Mouse (Mus musculus) kidney, embryonic 14.5 days (tissue): Measurements from ENCODE around the gene Siglecf. TPM values are rescaled to one million over a fixed set of nuclear protein-coding genes. Genes with fewer than 3 reads are reported as not detected.
"Not testable (repeated sequence)": the region's sequence is repeated elsewhere in the genome, so short reads cannot be mapped to it uniquely, and the experiment has no call there.

Source experiments
- ATAC-seq: fragments of 200-750 bp; cut with Nextera tagmentation; 2 replicates; pipeline ENCODE4 v1.8.0; 2017; ENCODE audit warnings: moderate number of reproducible peaks, mild to moderate bottlenecking, moderate TSS enrichment, moderate library complexity; ENCODE audit not compliant: low FRiP score, low TSS enrichment
- H3K27ac ChIP-seq: fragments of 300-500 bp; sonication (generic); 2 replicates; pipeline ENCODE4 v1.5.1; 2014; ENCODE audit warnings: low read depth, mild to moderate bottlenecking, low read length, moderate library complexity, mixed read lengths
- H3K27me3 ChIP-seq: fragments of 300-500 bp; sonication (generic); 2 replicates; pipeline ENCODE4 v1.6.1; 2014; ENCODE audit warnings: mild to moderate bottlenecking, low read length; ENCODE audit not compliant: control insufficient read depth, insufficient read depth
- H3K36me3 ChIP-seq: fragments of 300-500 bp; sonication (generic); 2 replicates; pipeline ENCODE4 v1.6.1; 2014; ENCODE audit warnings: low read length, mixed read lengths; ENCODE audit not compliant: control insufficient read depth, insufficient read depth
- H3K4me1 ChIP-seq: fragments of 300-500 bp; sonication (generic); 2 replicates; pipeline ENCODE4 v1.6.1; 2014; ENCODE audit warnings: low read length, mixed read lengths; ENCODE audit not compliant: control insufficient read depth, insufficient read depth
- H3K4me2 ChIP-seq: fragments of 300-500 bp; sonication (generic); replicated peaks from 2 replicates; pipeline ENCODE4 v1.6.1; 2014; ENCODE audit warnings: low read depth, mild to moderate bottlenecking, low read length
- H3K4me3 ChIP-seq: fragments of 300-500 bp; sonication (generic); 2 replicates; pipeline ENCODE4 v1.5.1; 2014; ENCODE audit warnings: mild to moderate bottlenecking, low read length
- H3K9ac ChIP-seq: fragments of 300-500 bp; sonication (generic); 2 replicates; pipeline ENCODE4 v1.6.1; 2014; ENCODE audit warnings: low read depth, mild to moderate bottlenecking, low read length, moderate library complexity
- H3K9me3 ChIP-seq: fragments of 300-500 bp; sonication (generic); 2 replicates; pipeline ENCODE4 v1.6.1; 2016; ENCODE audit warnings: low read length; ENCODE audit not compliant: control insufficient read depth
- WGBS: fragments of 180-500 bp; shearing (Covaris S2); extraction: QIAGEN DNeasy Blood & Tissue Kit; methylation state at CpG from one replicate; pipeline ENCODE4 v1.1.7; 2014; 5-methylcytosine and 5-hydroxymethylcytosine counted together
- polyA plus RNA-seq: library from polyadenylated mRNA; unstranded; fragments of >200 nt; fragmentation: Nextera tagmentation; extraction: Ambion mirVana; gene quantifications from 2 replicates; pipeline ENCODE4 v1.2.1, GENCODE M21; 2014

Gene Siglecf
- polyA plus RNA-seq, 1 experiment from 2014 or later, result not detected

GRCm38 (mm10) chr7:43333899-43334298 is 17.2 kb upstream of the Siglecf start:
- Histone ChIP-seq H3K9me3 (no peaks in the 10 kb centered on the region), H3K4me3 (no peak overlapping the region), H3K36me3 (no peaks in the 10 kb centered on the region), H3K4me1 (no peaks in the 10 kb centered on the region), H3K9ac (no peak overlapping the region), H3K27ac (no peak overlapping the region), H3K27me3 (no peaks in the 10 kb centered on the region), H3K4me2 (no peak overlapping the region)
- 64% methylated on average over 2 of the region's 2 CpGs for WGBS
- no peak for ATAC-seq

GRCm38 (mm10) chr7:43340771-43341170 is 10.4 kb upstream of the Siglecf start:
- WGBS, result 46% methylated on average over 4 of the region's 4 CpGs
- Histone ChIP-seq H3K4me2 (no peak overlapping the region), H3K9me3 (no peaks in the 10 kb centered on the region), H3K4me1 (no peaks in the 10 kb centered on the region), H3K36me3 (no peaks in the 10 kb centered on the region), H3K27ac (no peak overlapping the region), H3K9ac (no peak overlapping the region), H3K4me3 (no peak overlapping the region), H3K27me3 (no peaks in the 10 kb centered on the region)
- no peak for ATAC-seq

- Histone ChIP-seq H3K27ac (no peak overlapping the region), H3K4me3 (no peak overlapping the region)
These were observed 8.0 kb upstream of the Siglecf start for GRCm38 (mm10) chr7:43343191-43343590.

GRCm38 (mm10) chr7:43344020-43344419 is 7.1 kb upstream of the Siglecf start:
- Histone ChIP-seq H3K9ac (no peak overlapping the region), H3K36me3 (no peaks in the 10 kb centered on the region), H3K4me1 (no peaks in the 10 kb centered on the region), H3K27ac (no peak overlapping the region), H3K27me3 (no peaks in the 10 kb centered on the region), H3K9me3 (no peaks in the 10 kb centered on the region), H3K4me2 (no peak overlapping the region), H3K4me3 (no peak overlapping the region)
- WGBS, result 82% methylated on average over 2 of the region's 2 CpGs
- no peak for ATAC-seq

More at GRCm38 (mm10) chr7:43343191-43343590, 8.0 kb upstream of the Siglecf start:
- H3K36me3 ChIP-seq, result no peaks in the 10 kb centered on the region
- no peak for ATAC-seq
- no peak overlapping the region for H3K4me2 ChIP-seq
- no peaks in the 10 kb centered on the region for H3K9me3 ChIP-seq
- no peak overlapping the region for H3K9ac ChIP-seq
- no peaks in the 10 kb centered on the region for H3K4me1 ChIP-seq
- WGBS, result 57% methylated on average over 5 of the region's 5 CpGs
- no peaks in the 10 kb centered on the region for H3K27me3 ChIP-seq

DNA sequence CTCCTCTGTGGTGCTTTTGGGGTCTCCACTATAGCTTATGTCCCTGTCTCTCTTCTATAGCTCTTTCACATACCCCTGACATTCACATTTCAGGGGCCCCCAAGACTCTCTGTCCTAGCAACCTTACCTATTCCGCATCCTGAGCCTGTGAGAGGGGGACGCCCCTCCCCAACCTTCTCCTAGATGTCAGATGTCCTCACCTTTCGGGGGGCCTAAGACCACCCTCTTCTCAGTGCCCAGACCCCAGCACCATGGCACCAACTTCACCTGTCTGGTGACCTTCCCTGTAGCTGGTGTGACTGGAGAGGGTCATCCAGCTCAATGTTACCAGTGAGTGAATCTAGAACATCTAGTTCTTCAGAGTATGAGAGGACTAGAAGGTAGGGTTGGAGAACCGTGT is 6.7 kb upstream of the Siglecf start:
- Histone ChIP-seq H3K36me3 (no peaks in the 10 kb centered on the region), H3K9ac (no peak overlapping the region), H3K9me3 (no peaks in the 10 kb centered on the region), H3K27me3 (no peaks in the 10 kb centered on the region), H3K4me2 (no peak overlapping the region), H3K4me3 (no peak overlapping the region), H3K4me1 (no peaks in the 10 kb centered on the region), H3K27ac (no peak overlapping the region)
- 82% methylated on average over 4 of the region's 4 CpGs for WGBS
- ATAC-seq, result no peak

GRCm38 (mm10) chr7:43346148-43346547 is 5.0 kb upstream of the Siglecf start:
- no peaks in the 10 kb centered on the region for H3K27me3 ChIP-seq
- ATAC-seq, result no peak
- no peaks in the 10 kb centered on the region for H3K36me3 ChIP-seq
- no peaks in the 10 kb centered on the region for H3K9me3 ChIP-seq
- 74% methylated on average over 4 of the region's 4 CpGs for WGBS
- H3K4me1 ChIP-seq, result no peaks in the 10 kb centered on the region
- H3K27ac ChIP-seq, result no peak overlapping the region
- no peak overlapping the region for H3K9ac ChIP-seq
- H3K4me3 ChIP-seq, result no peak overlapping the region
- H3K4me2 ChIP-seq, result no peak overlapping the region

- H3K9ac ChIP-seq, result no peak overlapping the region
- no peak overlapping the region for H3K27ac ChIP-seq
- no peak overlapping the region for H3K4me2 ChIP-seq
- ATAC-seq, result no peak
- no peaks in the 10 kb centered on the region for H3K27me3 ChIP-seq
- 71% methylated on average over 1 of the region's 1 CpGs for WGBS
- H3K36me3 ChIP-seq, result no peaks in the 10 kb centered on the region
- no peaks in the 10 kb centered on the region for H3K9me3 ChIP-seq
- H3K4me1 ChIP-seq, result no peaks in the 10 kb centered on the region
- H3K4me3 ChIP-seq, result no peak overlapping the region
These were observed 4.6 kb upstream of the Siglecf start for GRCm38 (mm10) chr7:43346571-43346970.

GRCm38 (mm10) chr7:43349623-43350022 is 1.5 kb upstream of the Siglecf start:
- not testable (repeated sequence) for H3K9ac ChIP-seq, H3K27ac ChIP-seq, H3K9me3 ChIP-seq, H3K4me1 ChIP-seq, H3K4me3 ChIP-seq, H3K27me3 ChIP-seq, H3K4me2 ChIP-seq, ATAC-seq, H3K36me3 ChIP-seq
- 74% methylated on average over 5 of the region's 5 CpGs for WGBS

DNA sequence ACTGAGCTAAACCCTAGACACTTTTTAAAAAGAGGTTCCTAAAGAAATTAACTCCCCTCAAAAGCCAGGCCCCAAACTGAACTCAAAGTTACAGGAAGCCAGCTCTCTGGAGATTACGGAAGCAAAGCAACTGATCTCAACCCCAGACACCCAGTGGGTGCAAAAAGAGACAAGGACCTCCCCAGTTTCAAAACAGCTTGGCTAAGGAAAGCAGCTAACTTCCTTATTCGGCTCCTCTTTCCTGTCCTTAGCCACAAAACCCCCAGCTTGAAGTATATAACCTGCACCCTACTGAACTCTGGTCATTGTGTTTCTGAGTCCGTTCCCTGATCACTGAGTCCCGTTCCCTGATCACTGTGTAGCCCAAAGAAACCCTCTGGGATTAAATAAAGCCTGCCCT is 2.0 kb downstream of the Siglecf start:
- ATAC-seq, result no peak
- Histone ChIP-seq H3K4me1 (no peaks in the 10 kb centered on the region), H3K9ac (no peak overlapping the region)

GRCm38 (mm10) chr7:43353758-43354157 is 2.6 kb downstream of the Siglecf start:
- H3K4me1 ChIP-seq, result no peaks in the 10 kb centered on the region
- H3K27ac ChIP-seq, result no peak overlapping the region
- H3K36me3 ChIP-seq, result no peaks in the 10 kb centered on the region
- ATAC-seq, result no peak
- no peak overlapping the region for H3K9ac ChIP-seq
- no peaks in the 10 kb centered on the region for H3K9me3 ChIP-seq
- H3K4me2 ChIP-seq, result no peak overlapping the region
- 85% methylated on average over 4 of the region's 4 CpGs for WGBS
- no peaks in the 10 kb centered on the region for H3K27me3 ChIP-seq
- H3K4me3 ChIP-seq, result no peak overlapping the region

More for the DNA sequence above, 2.0 kb downstream of the Siglecf start:
- no peak overlapping the region for H3K4me3 ChIP-seq
- 58% methylated on average over 4 of the region's 4 CpGs for WGBS
- H3K4me2 ChIP-seq, result no peak overlapping the region
- no peaks in the 10 kb centered on the region for H3K36me3 ChIP-seq
- no peaks in the 10 kb centered on the region for H3K27me3 ChIP-seq
- no peak overlapping the region for H3K27ac ChIP-seq
- H3K9me3 ChIP-seq, result no peaks in the 10 kb centered on the region
